ENCODE assay signal across 8 mouse cellular contexts in the genomic region with DNA sequence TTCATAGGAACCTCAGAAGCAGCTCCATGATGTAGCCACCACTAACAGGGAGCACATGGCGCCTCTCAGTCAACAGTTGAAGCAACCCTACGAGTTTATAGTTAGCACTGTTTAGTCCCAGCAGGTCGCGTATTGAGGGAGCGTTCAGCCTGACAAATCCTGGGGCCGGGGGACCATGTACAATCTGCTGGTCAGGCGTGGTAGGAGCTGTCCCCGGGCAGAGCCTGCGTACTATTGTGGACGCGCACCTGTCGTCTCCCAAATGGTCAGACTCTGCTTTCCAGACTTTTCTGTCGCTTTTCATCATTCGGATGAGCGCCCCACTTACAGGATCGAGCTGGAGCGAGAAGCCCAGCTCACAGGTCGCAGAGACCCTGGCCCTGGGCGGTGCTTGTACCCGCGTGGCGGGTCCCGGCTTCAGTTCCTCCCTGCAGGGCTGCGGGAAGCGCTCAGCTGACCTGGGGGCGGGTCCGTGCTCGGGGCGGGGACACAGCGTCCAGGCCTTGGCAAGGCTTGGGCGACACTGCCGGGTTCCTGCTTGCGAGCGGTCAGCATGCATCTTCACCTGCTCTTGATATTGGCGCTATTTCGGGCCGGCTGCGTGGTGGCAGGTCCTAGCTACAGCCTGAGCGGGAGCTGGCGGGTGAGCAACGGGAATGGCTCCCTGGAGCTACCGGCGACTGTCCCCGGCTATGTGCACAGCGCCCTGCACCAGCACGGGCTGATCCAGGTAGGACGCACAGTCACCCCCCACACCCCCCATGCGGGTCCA. TPM values are rescaled to one million over a fixed set of nuclear protein-coding genes. Genes with fewer than 3 reads are reported as not detected.
DNase-seq lines count a peak whose midpoint lies in the region; ATAC-seq and TF ChIP-seq lines count a peak whose summit lies in the region.

TSS of gene Manba (plus strand) at position 484 of the 772 bp plus-strand sequence.

- peak; percentile 79 for DNase-seq in CD4-positive, CD25-positive, alpha-beta regulatory T cell, adult 2 months (ENCODE audit: low read depth, low spot score)
- peak; percentile 59 for DNase-seq in c-Kit-positive CD71-negative TER-119-negative erythroid progenitor cells, embryonic 14.5 days (ENCODE audit: low read depth)
- peak; percentile 73 for DNase-seq in forebrain, embryonic 10.5 days (ENCODE audit: extremely low spot score, low spot score)
- peak; percentile 74 for DNase-seq in heart, postnatal 0 days (ENCODE audit: low spot score)
- peak; percentile 84 to 91 for DNase-seq in kidney, postnatal 4 days
- DNase-seq in lung, adult 18-20 months = peak; percentile 82 to 85

- H3K9ac ChIP-seq in heart, postnatal 0 days (replicated peaks; ENCODE audit: low read depth, low read length) = peak within 1 kb of the TSS; percentile 77
- peak within 1 kb of the TSS; percentile 43 for H3K9ac ChIP-seq in neural tube, embryonic 14.5 days (replicated peaks; ENCODE audit: low read depth, low read length)

- 2% methylated on average over 48 of the region's 48 CpGs for whole genome bisulfite sequencing in forebrain, embryonic 10.5 days
- WGBS in heart, postnatal 0 days = 3% methylated on average over 48 of the region's 48 CpGs
- WGBS in neural tube, embryonic 14.5 days = 1% methylated on average over 48 of the region's 48 CpGs

- TF ChIP-seq CTCF in heart, postnatal 0 days (IDR thresholded peaks at IDR 0.05; ENCODE audit: low read depth) = no peak
- no peak for TF ChIP-seq CTCF in testis, adult 2 months (IDR thresholded peaks at IDR 0.05; ENCODE audit: control insufficient read depth, insufficient read depth, insufficient replicate concordance, low read depth, low read length)

- TF ChIP-seq POLR2A in testis, adult 2 months (IDR thresholded peaks at IDR 0.05; ENCODE audit: control insufficient read depth, low read depth, low read length) = no peak

- H3K27ac ChIP-seq in forebrain, embryonic 10.5 days = peak within 1 kb of the TSS; percentile 73
- H3K27ac ChIP-seq in heart, postnatal 0 days (ENCODE audit: low read depth) = peak within 1 kb of the TSS; percentile 82
- no peak within 1 kb of the TSS for H3K27ac ChIP-seq in neural tube, embryonic 14.5 days (ENCODE audit: low read depth, low read length)
- no peak within 1 kb of the TSS for H3K27ac ChIP-seq in testis, adult 2 months (ENCODE audit: control insufficient read depth, insufficient read depth, low read depth, low read length)

- H3K4me2 ChIP-seq in heart, postnatal 0 days (ENCODE audit: low read depth, low read length) = peak within 1 kb of the TSS; percentile 95
- H3K4me2 ChIP-seq in neural tube, embryonic 14.5 days (ENCODE audit: low read depth, low read length) = peak within 1 kb of the TSS; percentile 91

- H3K27me3 ChIP-seq in forebrain, embryonic 10.5 days (ENCODE audit: poor library complexity, severe bottlenecking) = peaks cover 12% of the 10 kb centered on the region; the same call in 1 of the 2 replicates
- no peaks in the 10 kb centered on the region for H3K27me3 ChIP-seq in heart, postnatal 0 days (ENCODE audit: control insufficient read depth, insufficient read depth, low read length)
- no peaks in the 10 kb centered on the region for H3K27me3 ChIP-seq in neural tube, embryonic 14.5 days (ENCODE audit: control insufficient read depth, insufficient read depth, low read length)
- no peaks in the 10 kb centered on the region for H3K27me3 ChIP-seq in testis, adult 2 months (ENCODE audit: control insufficient read depth, insufficient read depth, low read length)

- H3K4me3 ChIP-seq in forebrain, embryonic 10.5 days = peak within 1 kb of the TSS; percentile 73
- peak within 1 kb of the TSS; percentile 86 for H3K4me3 ChIP-seq in heart, postnatal 0 days (ENCODE audit: low read depth, low read length)
- H3K4me3 ChIP-seq in neural tube, embryonic 14.5 days (ENCODE audit: low read depth, low read length) = peak within 1 kb of the TSS; percentile 55
- peak within 1 kb of the TSS; percentile 92 for H3K4me3 ChIP-seq in testis, adult 2 months (ENCODE audit: control insufficient read depth, low read depth, low read length)

- peak; percentile 95 for ATAC-seq in heart, postnatal 0 days (ENCODE audit: insufficient read depth, low read depth)
- peak; percentile 96 for ATAC-seq in neural tube, embryonic 14.5 days (ENCODE audit: low read depth)

- no peaks in the 10 kb centered on the region for H3K36me3 ChIP-seq in forebrain, embryonic 10.5 days (replicated peaks)
- H3K36me3 ChIP-seq in heart, postnatal 0 days (replicated peaks; ENCODE audit: control insufficient read depth, insufficient read depth, low read length) = no peaks in the 10 kb centered on the region
- no peaks in the 10 kb centered on the region for H3K36me3 ChIP-seq in neural tube, embryonic 14.5 days (ENCODE audit: control insufficient read depth, insufficient read depth, low read length)
- no peaks in the 10 kb centered on the region for H3K36me3 ChIP-seq in testis, adult 2 months (ENCODE audit: control insufficient read depth, insufficient read depth, low read length)

- TF ChIP-seq EP300 in heart, postnatal 0 days (IDR thresholded peaks at IDR 0.05; ENCODE audit: low read depth) = no peak

- no peaks in the 10 kb centered on the region for H3K9me3 ChIP-seq in forebrain, embryonic 10.5 days
- no peaks in the 10 kb centered on the region for H3K9me3 ChIP-seq in heart, postnatal 0 days (replicated peaks; ENCODE audit: control insufficient read depth, low read length)
- no peaks in the 10 kb centered on the region for H3K9me3 ChIP-seq in neural tube, embryonic 14.5 days (ENCODE audit: control insufficient read depth, low read length)

- peaks cover 15% of the 10 kb centered on the region for H3K4me1 ChIP-seq in forebrain, embryonic 10.5 days
- H3K4me1 ChIP-seq in heart, postnatal 0 days (ENCODE audit: control insufficient read depth, insufficient read depth) = peaks cover 5% of the 10 kb centered on the region; the same call in 1 of the 2 replicates
- no peaks in the 10 kb centered on the region for H3K4me1 ChIP-seq in neural tube, embryonic 14.5 days (ENCODE audit: control insufficient read depth, insufficient read depth, low read length)
- peaks cover 6% of the 10 kb centered on the region for H3K4me1 ChIP-seq in testis, adult 2 months (ENCODE audit: control insufficient read depth, insufficient read depth, low read length)

RNA-seq across cellular contexts. Expression of gene Manba, which starts in this region (rescaled TPM):
- polyA plus RNA-seq in forebrain, embryonic 10.5 days (2016; fragmentation: Nextera tagmentation; extraction: Ambion mirVana) = 3.9 and 4.4 TPM in 2 replicates
- 30.1 and 36.0 TPM in 2 replicates for total RNA-seq in heart, postnatal 0 days (2014; rRNA removed; ENCODE audit: low replicate concordance)
- 19.8 and 20.6 TPM in 2 replicates for polyA plus RNA-seq in heart, postnatal 0 days (2015; fragmentation: Nextera tagmentation; extraction: Ambion mirVana)
- 6.5 and 7.9 TPM in 2 replicates for polyA plus RNA-seq in neural tube, embryonic 14.5 days (2014; fragmentation: Nextera tagmentation; extraction: Ambion mirVana)
- 5.6 and 8.5 TPM in 2 replicates for polyA plus RNA-seq in testis, adult 2 months (2012; rRNA removed)

Comparison
In these comparisons a context has a peak if more than half of its experiments do, and no peak if none do; other contexts are left out.
1. H3K27ac ChIP-seq: peak in forebrain, embryonic 10.5 days (single experiment) and heart, postnatal 0 days (single experiment); none in neural tube, embryonic 14.5 days (single experiment) and testis, adult 2 months (single experiment).
2. Peak in every context shown above with its lines, with median percentiles within 50 percentile points of each other: DNase-seq and H3K4me3 ChIP-seq.